Mouse (Mus musculus) thymus, postnatal 4 days (tissue): ENCODE results near the gene Aaed1.

Source experiments
- DNase-seq: peaks from one replicate; pipeline ENCODE4 v3.0.0; 2021

The Aaed1 gene

GRCm38 (mm10) chr13:64248161-64248774 lies 64.2 kb downstream of the Aaed1 start:
- peak; percentile 78 for DNase-seq

- peak; percentile 68 for DNase-seq
These were observed 66.4 kb downstream of the Aaed1 start for GRCm38 (mm10) chr13:64246106-64246505.

GRCm38 (mm10) chr13:64244685-64245261 lies 67.7 kb downstream of the Aaed1 start:
- no peak for DNase-seq

- no peak for DNase-seq
These were observed 69.8 kb downstream of the Aaed1 start for GRCm38 (mm10) chr13:64242721-64243120.

- DNase-seq, result no peak
These were observed 71.9 kb downstream of the Aaed1 start for GRCm38 (mm10) chr13:64240626-64241025.

- DNase-seq, result no peak
These were observed 74.8 kb downstream of the Aaed1 start for GRCm38 (mm10) chr13:64237681-64238157.

- no peak for DNase-seq
These were observed 75.4 kb downstream of the Aaed1 start for GRCm38 (mm10) chr13:64237000-64237680.

- DNase-seq, result no peak
These were observed 76.7 kb downstream of the Aaed1 start for GRCm38 (mm10) chr13:64235777-64236176.

- no peak for DNase-seq
These were observed 77.3 kb downstream of the Aaed1 start for GRCm38 (mm10) chr13:64235062-64235715.

GRCm38 (mm10) chr13:64233139-64233538 lies 79.4 kb downstream of the Aaed1 start:
- no peak for DNase-seq

GRCm38 (mm10) chr13:64226725-64227124 lies 85.8 kb downstream of the Aaed1 start:
- no peak for DNase-seq

GRCm38 (mm10) chr13:64225738-64226137 lies 86.8 kb downstream of the Aaed1 start:
- DNase-seq, result no peak
